Mouse (Mus musculus) megakaryocyte, embryonic 14.5 days (primary cell): ENCODE data around the gene Pik3c2g.

Source experiments
- FLI1 ChIP-seq: IDR thresholded peaks from 2 replicates; pipeline ENCODE4 v1.6.1; 2012; ENCODE audit warnings: low read length, inconsistent platforms, mixed read lengths
- GATA1 ChIP-seq: IDR thresholded peaks from 3 replicates; pipeline ENCODE4 v1.6.1; 2012; ENCODE audit warnings: mixed read lengths, low read length, inconsistent platforms, borderline replicate concordance

GRCm38 (mm10) chr6:139989075-139989474 lies 402.1 kb downstream of the Pik3c2g start:
- no peak for TF ChIP-seq GATA1
- TF ChIP-seq FLI1: no peak
